Mouse (Mus musculus): ENCODE measurements around the gene Eml1. TPM values are rescaled to one million over a fixed set of nuclear protein-coding genes. Genes with fewer than 3 reads are reported as not detected.

Eml1 gene
- polyA plus RNA-seq, 2 experiments = 38.4 to 44.4 TPM

GRCm38 (mm10) chr12:108421477-108421876 lies 50.7 kb downstream of the Eml1 start:
- DNase-seq (ENCODE audit: low spot score) (no peak), ATAC-seq (ENCODE audit: low FRiP score, low read depth) (no peak)
- Histone ChIP-seq H3K4me1 (ENCODE audit: control insufficient read depth, insufficient read depth, low read length) (peaks cover 8% of the 10 kb centered on the region), H3K9ac (ENCODE audit: low read depth, low read length, severe bottlenecking) (no peak overlapping the region), H3K27me3 (ENCODE audit: control insufficient read depth, insufficient read depth, low read length) (no peaks in the 10 kb centered on the region), H3K4me3 (replicated peaks; ENCODE audit: low read length) (no peak overlapping the region), H3K4me2 (replicated peaks; ENCODE audit: low read depth, low read length, severe bottlenecking) (no peak overlapping the region), H3K9me3 (ENCODE audit: control insufficient read depth, low read length) (no peaks in the 10 kb centered on the region), H3K27ac (replicated peaks; ENCODE audit: low read depth, low read length) (no peak overlapping the region), H3K36me3 (ENCODE audit: control insufficient read depth, insufficient read depth, low read length) (no peaks in the 10 kb centered on the region)
- TF ChIP-seq POLR2A (IDR thresholded peaks at IDR 0.05; ENCODE audit: borderline replicate concordance, extremely low read depth, insufficient read depth, insufficient read length) = no peak
- WGBS = 91% methylated on average over 1 of the region's 1 CpGs

DNA sequence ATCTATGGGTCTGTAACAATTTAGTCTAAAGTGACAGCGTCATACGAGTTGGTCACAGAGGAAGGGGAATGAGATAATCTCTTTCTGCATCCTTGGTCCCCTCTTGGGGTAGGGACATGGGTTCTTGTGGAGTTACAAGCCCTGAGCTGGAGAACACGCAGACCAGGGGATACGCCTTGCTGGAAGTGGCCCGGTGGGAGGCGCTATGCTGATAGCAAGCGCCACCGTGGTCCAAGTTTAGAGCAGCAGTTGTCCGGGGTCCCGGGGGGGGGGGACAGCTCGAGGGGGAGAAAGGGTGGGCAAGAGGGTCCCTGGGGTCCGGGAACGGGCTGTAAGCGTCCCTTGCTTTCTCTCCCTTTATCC lies 51.7 kb downstream of the Eml1 start:
- peak; percentile 49 for ATAC-seq (ENCODE audit: low FRiP score, low read depth)
- peak overlapping the region; percentile 67 for H3K4me3 ChIP-seq (replicated peaks; ENCODE audit: low read length)
- 1% methylated on average over 10 of the region's 14 CpGs for WGBS
- no peak for TF ChIP-seq POLR2A (IDR thresholded peaks at IDR 0.05; ENCODE audit: borderline replicate concordance, extremely low read depth, insufficient read depth, insufficient read length)
- H3K4me2 ChIP-seq (replicated peaks; ENCODE audit: low read depth, low read length, severe bottlenecking) = peak overlapping the region; percentile 84
- peaks cover 8% of the 10 kb centered on the region for H3K4me1 ChIP-seq (ENCODE audit: control insufficient read depth, insufficient read depth, low read length)
- H3K9me3 ChIP-seq (ENCODE audit: control insufficient read depth, low read length) = no peaks in the 10 kb centered on the region
- no peaks in the 10 kb centered on the region for H3K36me3 ChIP-seq (ENCODE audit: control insufficient read depth, insufficient read depth, low read length)
- peak overlapping the region; percentile 84 for H3K9ac ChIP-seq (ENCODE audit: low read depth, low read length, severe bottlenecking)
- peak; percentile 68 for DNase-seq (ENCODE audit: low spot score)
- no peak overlapping the region for H3K27ac ChIP-seq (replicated peaks; ENCODE audit: low read depth, low read length)
- H3K27me3 ChIP-seq (ENCODE audit: control insufficient read depth, insufficient read depth, low read length) = no peaks in the 10 kb centered on the region

- Histone ChIP-seq H3K4me2 (replicated peaks; ENCODE audit: low read depth, low read length, severe bottlenecking) (peak overlapping the region; percentile 84), H3K4me3 (replicated peaks; ENCODE audit: low read length) (peak overlapping the region; percentile 67), H3K4me1 (ENCODE audit: control insufficient read depth, insufficient read depth, low read length) (peaks cover 8% of the 10 kb centered on the region), H3K9me3 (ENCODE audit: control insufficient read depth, low read length) (no peaks in the 10 kb centered on the region), H3K9ac (ENCODE audit: low read depth, low read length, severe bottlenecking) (peak overlapping the region; percentile 84), H3K27me3 (ENCODE audit: control insufficient read depth, insufficient read depth, low read length) (no peaks in the 10 kb centered on the region), H3K36me3 (ENCODE audit: control insufficient read depth, insufficient read depth, low read length) (no peaks in the 10 kb centered on the region), H3K27ac (replicated peaks; ENCODE audit: low read depth, low read length) (peak overlapping the region; percentile 75)
- peak; percentile 69 for DNase-seq (ENCODE audit: low spot score)
- ATAC-seq (ENCODE audit: low FRiP score, low read depth) = peak; percentile 87
- under 1% methylated on average over 58 of the region's 90 CpGs for WGBS
- 0 out of 2 replicates have a peak, but pooled peaks have one; percentile 51 for TF ChIP-seq POLR2A (IDR thresholded peaks at IDR 0.05; ENCODE audit: borderline replicate concordance, extremely low read depth, insufficient read depth, insufficient read length)
Observed at GRCm38 (mm10) chr12:108422858-108423631, 52.3 kb downstream of the Eml1 start.

DNA sequence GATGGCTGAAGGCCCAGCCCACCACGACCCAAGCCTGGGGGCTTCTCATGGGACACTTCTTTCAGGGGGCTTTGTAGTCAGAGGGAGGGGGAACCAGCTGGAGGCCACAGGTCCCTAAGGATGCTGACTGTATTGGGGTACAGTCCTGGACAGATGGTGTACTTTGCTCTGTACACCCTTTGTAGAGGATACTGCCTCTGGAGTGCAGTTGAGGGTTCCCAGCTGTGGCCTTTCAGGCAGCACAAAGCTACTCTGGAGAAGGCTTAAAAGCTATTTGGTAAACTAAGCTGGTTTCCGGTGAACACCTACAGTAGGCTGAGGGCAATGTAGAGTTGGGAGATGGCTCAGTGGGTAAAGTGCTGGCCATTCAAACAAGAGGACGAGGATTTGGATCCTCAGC lies 60.2 kb downstream of the Eml1 start:
- H3K27me3 ChIP-seq (ENCODE audit: control insufficient read depth, insufficient read depth, low read length) = no peaks in the 10 kb centered on the region
- 83% methylated on average over 3 of the region's 3 CpGs for WGBS

GRCm38 (mm10) chr12:108431714-108432113 lies 61.0 kb downstream of the Eml1 start:
- DNase-seq (ENCODE audit: low spot score) (no peak), ATAC-seq (ENCODE audit: low FRiP score, low read depth) (no peak)
- WGBS = 87% methylated on average over 6 of the region's 6 CpGs
- no peak overlapping the region for H3K27ac ChIP-seq (replicated peaks; ENCODE audit: low read depth, low read length)
- H3K4me2 ChIP-seq (replicated peaks; ENCODE audit: low read depth, low read length, severe bottlenecking) = no peak overlapping the region
- H3K9me3 ChIP-seq (ENCODE audit: control insufficient read depth, low read length) = no peaks in the 10 kb centered on the region
- H3K9ac ChIP-seq (ENCODE audit: low read depth, low read length, severe bottlenecking) = no peak overlapping the region
- no peak for TF ChIP-seq POLR2A (IDR thresholded peaks at IDR 0.05; ENCODE audit: borderline replicate concordance, extremely low read depth, insufficient read depth, insufficient read length)
- no peaks in the 10 kb centered on the region for H3K36me3 ChIP-seq (ENCODE audit: control insufficient read depth, insufficient read depth, low read length)
- H3K4me1 ChIP-seq (ENCODE audit: control insufficient read depth, insufficient read depth, low read length) = peaks cover 22% of the 10 kb centered on the region
- H3K27me3 ChIP-seq (ENCODE audit: control insufficient read depth, insufficient read depth, low read length) = no peaks in the 10 kb centered on the region
- H3K4me3 ChIP-seq (replicated peaks; ENCODE audit: low read length) = no peak overlapping the region

More for the DNA sequence above, 60.2 kb downstream of the Eml1 start:
- DNase-seq (ENCODE audit: low spot score) = no peak
- Histone ChIP-seq H3K36me3 (ENCODE audit: control insufficient read depth, insufficient read depth, low read length) (no peaks in the 10 kb centered on the region), H3K4me2 (replicated peaks; ENCODE audit: low read depth, low read length, severe bottlenecking) (no peak overlapping the region), H3K27ac (replicated peaks; ENCODE audit: low read depth, low read length) (no peak overlapping the region), H3K9ac (ENCODE audit: low read depth, low read length, severe bottlenecking) (no peak overlapping the region), H3K4me1 (ENCODE audit: control insufficient read depth, insufficient read depth, low read length) (peaks cover 20% of the 10 kb centered on the region), H3K4me3 (replicated peaks; ENCODE audit: low read length) (no peak overlapping the region), H3K9me3 (ENCODE audit: control insufficient read depth, low read length) (no peaks in the 10 kb centered on the region)
- TF ChIP-seq POLR2A (IDR thresholded peaks at IDR 0.05; ENCODE audit: borderline replicate concordance, extremely low read depth, insufficient read depth, insufficient read length) = no peak
- no peak for ATAC-seq (ENCODE audit: low FRiP score, low read depth)
